ENCODE assay signal across 29 mouse cellular contexts in genomic region chr10:68360765-68361483, GRCm38 (mm10).
A peak's percentile ranks its signal among the peaks of the same experiment; 100 is the strongest.
DNase-seq lines count a peak whose midpoint lies in the region; ATAC-seq and TF ChIP-seq lines count a peak whose summit lies in the region.
"Had no signal": no experiment of that assay in that cellular context is flagged by ENCODE, and none has a peak within 500 bp of the region (broad histone marks: within the 10 kb centered on the region; RNA-seq: fewer than 3 reads in every experiment).

No protein-coding gene starts in this region.

- ATAC-seq in heart, postnatal 0 days (ENCODE audit: insufficient read depth, low read depth) = 0 out of 2 replicates have a peak, but pooled peaks have one; percentile 14
- ATAC-seq in intestine, embryonic 15.5 days = peak; percentile 78
- ATAC-seq in lung, postnatal 0 days = peak; percentile 87
- ATAC-seq in stomach, embryonic 14.5 days (ENCODE audit: insufficient number of reproducible peaks, insufficient read depth, low FRiP score, low read depth) = peak; percentile 49; the same call in 1 of the 2 replicates
- ATAC-seq: forebrain, embryonic 15.5 days; Patski had no signal

- WGBS in heart, postnatal 0 days = 62% methylated on average over 6 of the region's 6 CpGs
- 69% methylated on average over 6 of the region's 6 CpGs for WGBS in heart, embryonic 10.5 days
- 68% methylated on average over 6 of the region's 6 CpGs for WGBS in intestine, embryonic 15.5 days
- WGBS in lung, postnatal 0 days = 34% methylated on average over 6 of the region's 6 CpGs
- WGBS in stomach, embryonic 14.5 days = 72% methylated on average over 6 of the region's 6 CpGs

- intact Hi-C loops in gastrocnemius, postnatal 14 days (cut with DNase I; ENCODE audit: low total_unique reads) = loop anchor here (10.0 kb wide), 1 partner anchor 74 kb away; no protein-coding TSS in a partner anchor

- no peaks in the 10 kb centered on the region for H3K4me1 ChIP-seq in heart, postnatal 0 days (ENCODE audit: control insufficient read depth, insufficient read depth)
- 0 out of 2 replicates have a peak, but pooled peaks cover 3% of the 10 kb centered on the region for H3K4me1 ChIP-seq in heart, embryonic 10.5 days
- no peaks in the 10 kb centered on the region for H3K4me1 ChIP-seq in intestine, embryonic 15.5 days (replicated peaks)
- no peaks in the 10 kb centered on the region; the same call in 1 of the 2 replicates for H3K4me1 ChIP-seq in lung, postnatal 0 days (ENCODE audit: insufficient read depth, low read depth, low read length)
- no peaks in the 10 kb centered on the region for H3K4me1 ChIP-seq in stomach, embryonic 14.5 days (ENCODE audit: control insufficient read depth, insufficient read depth, low read length)
- H3K4me1 ChIP-seq: liver, embryonic 13.5 days had no signal

- TF ChIP-seq CTCF in heart, postnatal 0 days (IDR thresholded peaks at IDR 0.05; ENCODE audit: low read depth) = no peak
- TF ChIP-seq CTCF in lung, postnatal 0 days (IDR thresholded peaks at IDR 0.05) = no peak

- H3K4me2 ChIP-seq in heart, postnatal 0 days (ENCODE audit: low read depth, low read length) = no peak overlapping the region
- H3K4me2 ChIP-seq in intestine, embryonic 15.5 days (replicated peaks) = no peak overlapping the region
- no peak overlapping the region for H3K4me2 ChIP-seq in lung, postnatal 0 days (replicated peaks; ENCODE audit: low read depth, low read length)
- H3K4me2 ChIP-seq in stomach, embryonic 14.5 days (replicated peaks; ENCODE audit: low read depth, low read length) = no peak overlapping the region
- H3K4me2 ChIP-seq: embryonic facial prominence, embryonic 13.5 days; forebrain, embryonic 15.5 days; heart, embryonic 15.5 days; hindbrain, embryonic 14.5 days; limb, embryonic 13.5 days; liver, embryonic 13.5 days; neural tube, embryonic 15.5 days had no signal

- H3K27me3 ChIP-seq in heart, postnatal 0 days (ENCODE audit: control insufficient read depth, insufficient read depth, low read length) = no peaks in the 10 kb centered on the region
- no peaks in the 10 kb centered on the region for H3K27me3 ChIP-seq in heart, embryonic 10.5 days (ENCODE audit: insufficient read depth, poor library complexity, severe bottlenecking)
- H3K27me3 ChIP-seq in intestine, embryonic 15.5 days (replicated peaks) = no peaks in the 10 kb centered on the region
- no peaks in the 10 kb centered on the region for H3K27me3 ChIP-seq in lung, postnatal 0 days (replicated peaks; ENCODE audit: insufficient read depth, low read length)
- no peaks in the 10 kb centered on the region for H3K27me3 ChIP-seq in stomach, embryonic 14.5 days (ENCODE audit: control insufficient read depth, insufficient read depth, low read length)
- H3K27me3 ChIP-seq: embryonic facial prominence, embryonic 13.5 days; forebrain, embryonic 15.5 days; heart, embryonic 15.5 days; limb, embryonic 13.5 days; liver, embryonic 13.5 days; megakaryocyte, embryonic 14.5 days; neural tube, embryonic 15.5 days; Patski had no signal

- no peak overlapping the region for H3K4me3 ChIP-seq in heart, postnatal 0 days (ENCODE audit: low read depth, low read length)
- H3K4me3 ChIP-seq in heart, embryonic 10.5 days = no peak overlapping the region
- H3K4me3 ChIP-seq in intestine, embryonic 15.5 days (replicated peaks) = no peak overlapping the region
- H3K4me3 ChIP-seq in lung, postnatal 0 days (ENCODE audit: low read depth, low read length) = no peak overlapping the region
- no peak overlapping the region for H3K4me3 ChIP-seq in stomach, embryonic 14.5 days (ENCODE audit: low read depth, low read length)
- H3K4me3 ChIP-seq: embryonic facial prominence, embryonic 13.5 days; forebrain, embryonic 10.5 days; forebrain, embryonic 15.5 days; heart, embryonic 15.5 days; layer of hippocampus, adult 2 months; limb, embryonic 13.5 days; liver, embryonic 13.5 days; megakaryocyte, embryonic 14.5 days; neural tube, embryonic 15.5 days had no signal

- DNase-seq in heart, postnatal 0 days (ENCODE audit: low spot score) = no peak
- DNase-seq in heart, embryonic 10.5 days (ENCODE audit: low spot score) = no peak
- peak; percentile 78 for DNase-seq in lung, postnatal 0 days (ENCODE audit: low spot score)
- no peak for DNase-seq in urinary bladder, postnatal 14 days (ENCODE audit: low spot score)
- DNase-seq in gastrocnemius, postnatal 14 days = no peak
- no peak for DNase-seq in yolk sac, embryonic 10.5 days (ENCODE audit: low spot score)
- DNase-seq: adrenal gland, postnatal 14 days; cerebellum, adult 18-20 months; heart, postnatal 4 days; kidney, adult 2 months; kidney, postnatal 36 days; liver, embryonic 13.5 days; midbrain, embryonic 14.5 days; retina, postnatal 1 day; right cerebral cortex, postnatal 14 days; spleen, adult 18-20 months had no signal

- no peak overlapping the region for H3K27ac ChIP-seq in heart, postnatal 0 days (ENCODE audit: low read depth)
- no peak overlapping the region for H3K27ac ChIP-seq in heart, embryonic 10.5 days
- no peak overlapping the region for H3K27ac ChIP-seq in intestine, embryonic 15.5 days
- 0 out of 2 replicates have a peak overlapping the region, but pooled peaks have one; percentile 38 for H3K27ac ChIP-seq in lung, postnatal 0 days (ENCODE audit: low read length)
- no peak overlapping the region for H3K27ac ChIP-seq in stomach, embryonic 14.5 days (ENCODE audit: low read length)
- H3K27ac ChIP-seq: embryonic facial prominence, embryonic 13.5 days; forebrain, embryonic 10.5 days; forebrain, embryonic 15.5 days; heart, embryonic 15.5 days; hindbrain, embryonic 14.5 days; layer of hippocampus, adult 2 months; limb, embryonic 13.5 days; liver, embryonic 13.5 days; neural tube, embryonic 15.5 days had no signal

- H3K36me3 ChIP-seq in heart, postnatal 0 days (replicated peaks; ENCODE audit: control insufficient read depth, insufficient read depth, low read length) = no peaks in the 10 kb centered on the region
- H3K36me3 ChIP-seq in heart, embryonic 10.5 days = no peaks in the 10 kb centered on the region
- no peaks in the 10 kb centered on the region for H3K36me3 ChIP-seq in intestine, embryonic 15.5 days
- no peaks in the 10 kb centered on the region for H3K36me3 ChIP-seq in lung, postnatal 0 days (ENCODE audit: insufficient read depth, low read length)
- H3K36me3 ChIP-seq in stomach, embryonic 14.5 days (ENCODE audit: control insufficient read depth, insufficient read depth, low read length) = no peaks in the 10 kb centered on the region
- H3K36me3 ChIP-seq: embryonic facial prominence, embryonic 13.5 days; forebrain, embryonic 10.5 days; forebrain, embryonic 15.5 days; G1E; heart, embryonic 15.5 days; limb, embryonic 13.5 days; liver, embryonic 13.5 days; neural tube, embryonic 15.5 days had no signal

- no peak overlapping the region for H3K9ac ChIP-seq in heart, postnatal 0 days (replicated peaks; ENCODE audit: low read depth, low read length)
- H3K9ac ChIP-seq in intestine, embryonic 15.5 days = no peak overlapping the region
- H3K9ac ChIP-seq in lung, postnatal 0 days (replicated peaks; ENCODE audit: low read depth) = no peak overlapping the region
- H3K9ac ChIP-seq in stomach, embryonic 14.5 days (replicated peaks; ENCODE audit: low read depth, low read length) = no peak overlapping the region
- H3K9ac ChIP-seq: embryonic facial prominence, embryonic 13.5 days; forebrain, embryonic 15.5 days; heart, embryonic 15.5 days; hindbrain, embryonic 14.5 days; limb, embryonic 13.5 days; liver, embryonic 13.5 days; neural tube, embryonic 15.5 days had no signal

- TF ChIP-seq EP300 in heart, postnatal 0 days (IDR thresholded peaks at IDR 0.05; ENCODE audit: low read depth) = no peak
- TF ChIP-seq EP300 in lung, postnatal 0 days (IDR thresholded peaks at IDR 0.05) = no peak

- 0 out of 2 replicates have a peak, but pooled peaks cover 6% of the 10 kb centered on the region for H3K9me3 ChIP-seq in heart, postnatal 0 days (replicated peaks; ENCODE audit: control insufficient read depth, low read length)
- H3K9me3 ChIP-seq in heart, embryonic 10.5 days = no peaks in the 10 kb centered on the region; the same call in 1 of the 2 replicates
- no peaks in the 10 kb centered on the region for H3K9me3 ChIP-seq in intestine, embryonic 15.5 days
- H3K9me3 ChIP-seq in lung, postnatal 0 days (ENCODE audit: low read length) = no peaks in the 10 kb centered on the region
- H3K9me3 ChIP-seq in stomach, embryonic 14.5 days (ENCODE audit: control insufficient read depth, low read depth, low read length) = no peaks in the 10 kb centered on the region
- H3K9me3 ChIP-seq: forebrain, embryonic 10.5 days; liver, embryonic 13.5 days; neural tube, embryonic 15.5 days had no signal

Comparison
In these comparisons a context has a peak if more than half of its experiments do, and no peak if none do; other contexts are left out.
1. ATAC-seq: peak in every context shown above with its lines; median percentile 87 in lung, postnatal 0 days; 78 in intestine, embryonic 15.5 days; 49 in stomach, embryonic 14.5 days; 14 in heart, postnatal 0 days.